Mouse (Mus musculus): ENCODE results near the gene Vangl2. TPM values are rescaled to one million over a fixed set of nuclear protein-coding genes. Genes with fewer than 3 reads are reported as not detected.

Gene Vangl2
- polyA plus RNA-seq, 1 experiment from 2014 or later = 14.4 TPM

DNA sequence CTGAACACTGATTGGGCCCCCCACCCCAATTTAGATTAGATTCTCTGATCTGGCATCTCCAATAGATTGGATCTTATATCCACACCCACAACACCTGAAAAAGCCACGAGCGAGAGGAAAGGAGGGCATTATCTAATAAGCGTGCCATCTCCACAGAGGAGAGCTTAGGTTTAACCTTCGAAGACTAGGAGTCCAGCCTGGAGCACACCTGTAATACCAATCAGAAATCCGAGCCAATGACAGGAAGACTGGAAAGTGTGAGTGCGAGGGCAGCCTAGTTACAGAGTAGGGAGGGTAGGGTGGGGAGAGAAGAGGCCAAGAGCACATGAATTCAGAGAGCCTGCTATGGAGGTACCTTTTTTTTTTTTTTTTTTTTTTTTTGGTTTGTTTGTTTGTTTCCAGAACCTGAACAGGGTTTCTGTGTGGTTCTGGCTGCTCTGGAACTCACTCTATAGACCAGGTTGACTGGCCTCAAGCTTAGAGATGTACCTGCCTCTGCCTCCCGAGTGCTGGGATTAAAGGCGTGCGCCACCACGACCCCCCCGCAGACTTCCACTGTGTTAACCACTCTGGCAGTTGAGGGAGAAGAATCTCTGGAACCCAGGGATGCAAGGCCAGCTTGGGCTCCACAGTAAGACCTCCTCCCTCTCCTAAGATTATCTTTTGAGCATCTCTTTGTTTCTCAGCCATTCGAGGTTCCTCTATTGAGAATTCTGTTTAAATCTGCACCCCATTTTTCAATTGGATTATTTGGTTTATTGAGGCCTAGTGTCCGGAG, 29.2 kb downstream of the Vangl2 start:
- peaks cover 25% of the 10 kb centered on the region for H3K4me1 ChIP-seq (replicated peaks)
- no peaks in the 10 kb centered on the region for H3K9me3 ChIP-seq (replicated peaks)
- no peaks in the 10 kb centered on the region for H3K27me3 ChIP-seq (replicated peaks)
- no peak overlapping the region for H3K9ac ChIP-seq
- H3K4me2 ChIP-seq = no peak overlapping the region
- ATAC-seq (ENCODE audit: insufficient number of reproducible peaks, low FRiP score) = no peak
- H3K36me3 ChIP-seq = peaks cover 15% of the 10 kb centered on the region
- H3K4me3 ChIP-seq = no peak overlapping the region
- no peak overlapping the region for H3K27ac ChIP-seq (ENCODE audit: poor library complexity, severe bottlenecking)
- WGBS = 87% methylated on average over 13 of the region's 13 CpGs

DNA sequence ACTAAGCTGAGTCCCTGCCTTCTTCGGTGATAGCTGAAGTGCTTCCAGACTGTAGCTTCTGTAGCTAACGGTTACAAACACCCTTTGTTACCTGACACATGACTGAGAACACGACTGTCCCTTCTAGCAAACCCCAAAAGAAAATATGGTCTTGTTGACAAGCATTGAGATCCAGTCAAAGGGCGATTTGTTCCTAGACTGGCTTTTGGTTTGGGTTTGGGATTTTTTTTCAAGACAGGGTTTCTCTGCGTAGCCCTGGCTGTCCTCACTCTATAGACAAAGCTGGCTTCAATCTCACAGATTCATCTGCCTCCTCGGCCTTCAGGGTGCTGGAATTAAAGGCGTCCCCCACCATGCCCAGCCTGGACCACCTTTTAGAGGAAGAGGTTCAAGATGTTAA, 31.5 kb downstream of the Vangl2 start:
- WGBS = 58% methylated on average over 7 of the region's 7 CpGs
- ATAC-seq (ENCODE audit: insufficient number of reproducible peaks, low FRiP score) = no peak
- Histone ChIP-seq H3K4me2 (no peak overlapping the region), H3K36me3 (no peaks in the 10 kb centered on the region), H3K9me3 (replicated peaks) (no peaks in the 10 kb centered on the region), H3K4me1 (replicated peaks) (peaks cover 28% of the 10 kb centered on the region), H3K27ac (ENCODE audit: poor library complexity, severe bottlenecking) (no peak overlapping the region), H3K27me3 (replicated peaks) (no peaks in the 10 kb centered on the region), H3K4me3 (no peak overlapping the region), H3K9ac (no peak overlapping the region)

DNA sequence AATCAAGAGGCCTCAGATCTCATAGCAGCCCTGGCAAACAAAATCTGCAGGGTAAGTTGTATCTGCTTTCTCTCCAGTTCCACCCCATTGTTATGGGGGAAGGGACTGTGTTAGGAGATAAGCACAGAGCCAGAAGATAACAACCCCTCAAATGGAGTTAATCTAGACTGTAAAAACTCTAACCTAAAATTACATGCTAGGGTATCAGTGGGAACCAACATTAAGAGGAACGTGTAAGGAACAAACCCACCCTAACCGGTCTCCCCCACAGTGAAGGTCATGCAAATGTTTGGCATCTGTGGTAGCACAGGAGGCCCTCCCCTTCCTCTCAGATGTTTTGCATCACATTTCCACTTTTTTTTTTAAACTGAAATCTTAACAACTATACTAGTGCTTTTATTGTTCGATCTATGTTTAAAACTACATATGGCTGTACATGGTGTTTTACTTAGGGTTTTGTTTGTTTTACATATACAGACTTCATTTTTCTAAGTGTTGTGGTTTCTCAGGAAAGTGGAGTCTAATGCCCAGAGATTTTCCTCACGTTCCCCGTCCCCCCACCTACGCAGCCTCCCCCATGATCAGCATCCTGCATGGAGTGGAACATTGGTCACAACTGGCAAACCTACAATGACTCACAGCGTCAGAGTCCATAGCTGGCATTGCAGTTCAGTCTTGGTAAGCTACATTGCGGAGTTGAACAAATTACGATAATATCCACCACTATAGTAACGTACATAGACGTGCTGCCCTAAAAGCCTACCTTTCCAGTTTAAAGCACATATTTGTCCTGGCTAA, 33.1 kb downstream of the Vangl2 start:
- Histone ChIP-seq H3K27ac (ENCODE audit: poor library complexity, severe bottlenecking) (peak overlapping the region; percentile 62), H3K9me3 (replicated peaks) (no peaks in the 10 kb centered on the region), H3K4me1 (replicated peaks) (peaks cover 28% of the 10 kb centered on the region), H3K36me3 (no peaks in the 10 kb centered on the region), H3K4me3 (no peak overlapping the region), H3K27me3 (replicated peaks) (no peaks in the 10 kb centered on the region), H3K4me2 (no peak overlapping the region), H3K9ac (no peak overlapping the region)
- WGBS = 60% methylated on average over 11 of the region's 11 CpGs
- ATAC-seq (ENCODE audit: insufficient number of reproducible peaks, low FRiP score) = peak; percentile 74

DNA sequence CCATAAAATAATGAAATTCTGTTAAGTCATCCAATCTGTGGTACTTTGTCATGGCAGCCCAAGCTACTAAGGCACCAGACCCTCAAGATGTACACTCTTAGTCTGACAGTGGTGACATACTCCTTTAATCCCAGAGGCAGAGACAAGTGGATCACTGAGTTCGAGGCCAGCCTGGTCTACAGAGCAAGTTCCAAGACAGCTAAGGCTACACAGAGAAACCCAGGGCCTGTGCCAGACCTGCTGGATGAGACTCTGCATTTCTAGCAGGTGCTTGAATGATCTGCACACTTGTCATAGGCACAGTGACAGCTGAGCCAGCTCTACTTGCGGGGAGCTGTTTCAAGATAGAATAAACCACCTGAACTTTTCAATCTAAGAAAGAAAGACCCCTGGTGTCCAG, 33.7 kb downstream of the Vangl2 start:
- H3K36me3 ChIP-seq = no peaks in the 10 kb centered on the region
- peak; percentile 41; the same call in 1 of the 2 replicates for ATAC-seq (ENCODE audit: insufficient number of reproducible peaks, low FRiP score)
- H3K9me3 ChIP-seq (replicated peaks) = no peaks in the 10 kb centered on the region
- H3K4me2 ChIP-seq = no peak overlapping the region
- H3K27me3 ChIP-seq (replicated peaks) = no peaks in the 10 kb centered on the region
- H3K9ac ChIP-seq = no peak overlapping the region
- no peak overlapping the region for H3K4me3 ChIP-seq
- peaks cover 28% of the 10 kb centered on the region for H3K4me1 ChIP-seq (replicated peaks)
- peak overlapping the region; percentile 45 for H3K27ac ChIP-seq (ENCODE audit: poor library complexity, severe bottlenecking)
- 63% methylated on average over 2 of the region's 2 CpGs for WGBS

DNA sequence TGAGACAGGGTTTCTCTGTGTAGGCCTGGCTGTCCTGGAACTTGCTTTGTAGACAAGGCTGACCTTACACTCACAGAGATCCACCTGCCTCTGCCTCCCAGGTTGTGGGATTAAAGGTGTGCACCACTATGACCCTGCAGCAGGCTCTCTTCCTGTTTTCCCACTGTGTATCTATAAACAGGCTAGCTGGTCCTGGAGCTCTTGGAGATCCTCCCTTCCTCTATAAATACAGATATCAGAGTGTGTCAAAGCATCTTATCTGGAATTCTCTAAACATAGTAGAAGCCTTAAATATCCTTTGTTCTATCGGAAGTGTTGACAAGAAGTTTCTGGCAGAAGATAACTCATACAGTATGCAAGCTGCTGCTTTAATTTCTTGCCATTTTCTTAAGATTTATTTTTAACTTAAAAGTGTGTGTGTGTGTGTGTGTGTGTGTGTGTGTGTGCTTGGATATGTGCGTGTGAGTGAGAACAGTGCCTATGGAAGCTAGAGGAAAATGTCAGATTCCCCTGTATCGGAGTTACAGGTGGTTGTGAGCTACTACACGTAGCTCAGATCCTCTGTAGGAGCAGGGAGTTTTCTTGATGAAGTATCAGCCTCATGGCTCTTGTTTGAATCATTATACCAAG, 35.2 kb downstream of the Vangl2 start:
- peaks cover 28% of the 10 kb centered on the region for H3K4me1 ChIP-seq (replicated peaks)
- H3K27me3 ChIP-seq (replicated peaks) = no peaks in the 10 kb centered on the region
- no peak overlapping the region for H3K4me3 ChIP-seq
- H3K36me3 ChIP-seq = no peaks in the 10 kb centered on the region
- peaks cover 7% of the 10 kb centered on the region for H3K9me3 ChIP-seq (replicated peaks)
- no peak for ATAC-seq (ENCODE audit: insufficient number of reproducible peaks, low FRiP score)
- no peak overlapping the region for H3K4me2 ChIP-seq
- WGBS = 51% methylated on average over 4 of the region's 4 CpGs
- no peak overlapping the region for H3K27ac ChIP-seq (ENCODE audit: poor library complexity, severe bottlenecking)
- no peak overlapping the region for H3K9ac ChIP-seq

DNA sequence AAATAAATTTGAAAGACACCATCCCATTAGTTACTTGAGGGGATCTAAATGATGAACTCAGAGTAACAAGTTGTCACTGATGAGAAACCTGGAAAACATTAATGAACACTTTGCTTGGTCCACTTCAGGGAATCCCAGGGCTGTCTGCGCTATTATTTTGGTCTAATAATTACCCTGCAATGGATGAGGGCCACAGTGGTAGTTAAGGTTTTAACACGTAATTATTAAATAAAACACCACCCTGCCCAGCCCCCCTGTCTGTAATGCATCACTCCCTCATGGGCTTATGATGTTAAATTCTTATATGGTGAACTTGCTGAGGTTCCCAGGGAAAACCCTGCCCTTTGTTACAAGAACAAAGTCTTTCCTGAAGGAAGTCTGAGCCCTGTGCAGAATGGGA, 36.4 kb downstream of the Vangl2 start:
- ATAC-seq (ENCODE audit: insufficient number of reproducible peaks, low FRiP score) = no peak
- WGBS = 83% methylated on average over 2 of the region's 2 CpGs

DNA sequence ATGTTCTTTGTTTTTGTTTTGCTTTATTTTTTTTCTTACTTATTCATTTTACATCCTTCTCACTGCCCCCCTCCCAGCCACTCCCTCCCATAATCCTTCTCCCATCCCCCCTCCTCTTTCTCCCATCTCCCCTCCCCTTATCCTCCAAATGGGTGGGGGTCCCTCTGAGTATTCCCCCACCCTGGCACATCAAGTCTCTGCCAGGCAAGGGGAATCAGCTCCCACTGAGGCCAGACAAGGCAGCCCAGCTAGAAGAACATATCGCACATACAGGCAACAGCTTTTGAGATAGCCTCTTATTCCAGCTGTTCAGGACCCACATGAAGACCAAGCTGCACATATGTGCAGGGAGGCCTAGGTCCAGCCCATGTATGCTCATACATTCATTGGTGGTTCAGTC, 44.1 kb downstream of the Vangl2 start:
- Histone ChIP-seq H3K27ac (ENCODE audit: poor library complexity, severe bottlenecking) (no peak overlapping the region), H3K9me3 (replicated peaks) (peaks cover 11% of the 10 kb centered on the region), H3K4me2 (no peak overlapping the region), H3K4me3 (no peak overlapping the region), H3K36me3 (no peaks in the 10 kb centered on the region), H3K4me1 (replicated peaks) (0 out of 2 replicates have a peak, but pooled peaks cover 2% of the 10 kb centered on the region), H3K27me3 (replicated peaks) (no peaks in the 10 kb centered on the region), H3K9ac (no peak overlapping the region)
- ATAC-seq (ENCODE audit: insufficient number of reproducible peaks, low FRiP score) = no peak
- 88% methylated on average over 1 of the region's 1 CpGs for WGBS

More for the DNA sequence above, 36.4 kb downstream of the Vangl2 start:
- Histone ChIP-seq H3K9me3 (replicated peaks) (peaks cover 7% of the 10 kb centered on the region), H3K4me2 (no peak overlapping the region), H3K4me1 (replicated peaks) (peaks cover 27% of the 10 kb centered on the region), H3K4me3 (no peak overlapping the region), H3K9ac (no peak overlapping the region), H3K27ac (ENCODE audit: poor library complexity, severe bottlenecking) (no peak overlapping the region), H3K36me3 (no peaks in the 10 kb centered on the region), H3K27me3 (replicated peaks) (no peaks in the 10 kb centered on the region)

DNA sequence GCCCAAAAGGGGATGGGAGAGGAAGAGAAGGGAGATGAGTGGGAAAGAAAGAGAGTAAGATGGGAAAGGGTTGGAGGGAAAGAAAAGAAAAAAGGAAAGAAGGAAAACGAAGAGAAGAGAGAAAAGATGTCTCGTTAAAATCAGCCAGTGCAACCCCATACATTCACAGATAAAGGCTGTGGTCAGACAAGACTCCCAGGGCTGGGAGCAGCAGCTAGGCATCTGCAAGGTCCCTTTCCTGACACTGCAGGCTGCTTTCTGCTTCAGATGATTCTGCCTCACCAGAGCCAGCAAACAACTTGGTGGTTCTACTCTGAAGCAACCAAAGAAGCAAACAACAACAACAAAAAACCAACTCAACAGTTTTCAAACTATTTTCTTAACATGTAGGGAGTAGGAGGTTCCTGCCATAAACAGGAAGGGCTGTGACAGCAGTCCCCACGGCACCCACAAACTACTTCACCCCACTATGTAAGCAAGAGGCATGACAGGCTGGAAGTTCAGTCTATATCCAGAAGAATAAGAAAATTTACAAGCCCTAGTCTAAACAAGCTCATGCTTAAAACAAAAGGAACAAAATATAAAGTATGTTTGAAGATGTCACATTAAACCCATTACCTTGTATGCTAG, 44.8 kb downstream of the Vangl2 start:
- no peaks in the 10 kb centered on the region for H3K27me3 ChIP-seq (replicated peaks)
- peaks cover 8% of the 10 kb centered on the region for H3K9me3 ChIP-seq (replicated peaks)
- no peak overlapping the region for H3K4me2 ChIP-seq
- no peaks in the 10 kb centered on the region for H3K36me3 ChIP-seq
- no peak overlapping the region for H3K27ac ChIP-seq (ENCODE audit: poor library complexity, severe bottlenecking)
- H3K9ac ChIP-seq = no peak overlapping the region
- 0 out of 2 replicates have a peak, but pooled peaks cover 2% of the 10 kb centered on the region for H3K4me1 ChIP-seq (replicated peaks)
- WGBS = 51% methylated on average over 3 of the region's 3 CpGs
- H3K4me3 ChIP-seq = no peak overlapping the region
- ATAC-seq (ENCODE audit: insufficient number of reproducible peaks, low FRiP score) = no peak

DNA sequence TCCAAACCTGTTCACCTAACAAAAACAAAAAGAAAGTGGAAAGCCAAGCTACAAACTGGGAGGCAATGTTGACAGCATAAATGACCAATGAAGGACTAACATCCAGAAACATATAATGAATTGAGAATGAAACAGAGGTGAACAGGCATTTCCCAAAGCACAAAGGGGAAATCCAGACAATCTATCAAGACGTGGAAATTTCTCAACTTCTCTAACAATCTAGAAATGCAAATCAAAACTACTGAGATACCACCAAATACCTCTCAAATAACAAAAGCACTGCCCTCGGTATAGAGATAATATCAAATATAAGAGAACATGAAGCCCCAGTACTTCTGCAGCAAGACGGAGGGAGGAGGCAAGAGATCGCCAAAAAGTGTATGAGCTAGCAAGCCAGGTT, 45.5 kb downstream of the Vangl2 start:
- no peaks in the 10 kb centered on the region for H3K27me3 ChIP-seq (replicated peaks)
- WGBS = 71% methylated on average over 4 of the region's 4 CpGs
- no peaks in the 10 kb centered on the region for H3K36me3 ChIP-seq
- H3K9me3 ChIP-seq (replicated peaks) = 0 out of 2 replicates have a peak, but pooled peaks cover 5% of the 10 kb centered on the region
- no peak overlapping the region for H3K9ac ChIP-seq
- H3K4me1 ChIP-seq (replicated peaks) = 0 out of 2 replicates have a peak, but pooled peaks cover 2% of the 10 kb centered on the region
- no peak overlapping the region for H3K4me2 ChIP-seq
- no peak overlapping the region for H3K4me3 ChIP-seq
- no peak for ATAC-seq (ENCODE audit: insufficient number of reproducible peaks, low FRiP score)
- H3K27ac ChIP-seq (ENCODE audit: poor library complexity, severe bottlenecking) = no peak overlapping the region

DNA sequence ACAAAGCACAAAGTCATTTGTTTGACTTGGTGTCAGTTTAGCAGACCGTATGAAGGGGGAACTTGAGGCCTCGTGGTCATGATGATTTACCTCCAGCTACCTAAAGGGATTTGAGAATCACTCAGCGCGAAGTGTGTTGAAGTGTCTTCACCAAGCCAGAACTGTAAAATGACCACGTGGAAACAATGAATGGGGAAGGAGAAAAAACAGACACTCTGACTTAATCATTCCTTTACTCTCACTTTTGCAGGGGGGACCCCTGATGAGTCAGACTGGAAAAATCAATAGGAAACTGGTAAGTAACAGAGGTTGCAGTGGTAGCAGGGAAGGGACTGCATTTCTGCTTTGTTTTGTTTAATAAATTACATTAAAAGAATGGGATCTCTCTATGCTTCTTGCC, 46.1 kb downstream of the Vangl2 start:
- Histone ChIP-seq H3K4me2 (no peak overlapping the region), H3K4me3 (no peak overlapping the region), H3K36me3 (no peaks in the 10 kb centered on the region), H3K27me3 (replicated peaks) (no peaks in the 10 kb centered on the region), H3K27ac (ENCODE audit: poor library complexity, severe bottlenecking) (no peak overlapping the region), H3K9ac (no peak overlapping the region), H3K9me3 (replicated peaks) (peaks cover 5% of the 10 kb centered on the region; the same call in 1 of the 2 replicates), H3K4me1 (replicated peaks) (0 out of 2 replicates have a peak, but pooled peaks cover 2% of the 10 kb centered on the region)
- ATAC-seq (ENCODE audit: insufficient number of reproducible peaks, low FRiP score) = no peak
- WGBS = 52% methylated on average over 5 of the region's 5 CpGs
